Mouse (Mus musculus) forebrain, embryonic 13.5 days (tissue): ENCODE measurements at regions not wholly inside any gene's neighbourhood (a gene's known extent, or its start where the extent isn't known, plus 50 kb on each side); places are given as distances from the start of the nearest gene placed in this dataset.
"Not testable (repeated sequence)": the region's sequence is repeated elsewhere in the genome, so short reads cannot be mapped to it uniquely, and the experiment has no call there.

Experiments
- ATAC-seq: fragments of 200-750 bp; cut with Nextera tagmentation; 2 replicates; pipeline ENCODE4 v1.8.0; 2017
- H3K27ac ChIP-seq: fragments of 300-500 bp; sonication (generic); 2 replicates; pipeline ENCODE4 v1.5.1; 2015; ENCODE audit warnings: inconsistent platforms, mild to moderate bottlenecking, moderate library complexity
- H3K27me3 ChIP-seq: fragments of 300-500 bp; sonication (generic); 2 replicates; pipeline ENCODE4 v1.6.1; 2015; ENCODE audit warnings: mild to moderate bottlenecking, inconsistent platforms
- H3K36me3 ChIP-seq: fragments of 300-500 bp; sonication (generic); 2 replicates; pipeline ENCODE4 v1.6.1; 2015; ENCODE audit warnings: mild to moderate bottlenecking, inconsistent platforms; ENCODE audit not compliant: poor library complexity, severe bottlenecking
- H3K4me1 ChIP-seq: fragments of 300-500 bp; sonication (generic); 2 replicates; pipeline ENCODE4 v1.6.1; 2015; ENCODE audit warnings: inconsistent platforms
- H3K4me2 ChIP-seq: fragments of 300-500 bp; sonication (generic); 2 replicates; pipeline ENCODE4 v1.6.1; 2015; ENCODE audit warnings: inconsistent platforms, mild to moderate bottlenecking, moderate library complexity
- H3K4me3 ChIP-seq: fragments of 300-500 bp; sonication (generic); 2 replicates; pipeline ENCODE4 v1.5.1; 2015; ENCODE audit warnings: mild to moderate bottlenecking, inconsistent platforms
- H3K9ac ChIP-seq: fragments of 300-500 bp; sonication (generic); 2 replicates; pipeline ENCODE4 v1.6.1; 2015; ENCODE audit warnings: mild to moderate bottlenecking, inconsistent platforms
- H3K9me3 ChIP-seq: fragments of 300-500 bp; sonication (generic); replicated peaks from 2 replicates; pipeline ENCODE4 v1.6.1; 2016; ENCODE audit warnings: inconsistent platforms
- WGBS: fragments of 180-500 bp; shearing (Covaris S2); methylation state at CpG from one replicate; pipeline ENCODE4 v1.1.7; 2015; 5-methylcytosine and 5-hydroxymethylcytosine counted together

- H3K27me3 ChIP-seq, H3K9me3 ChIP-seq, H3K4me2 ChIP-seq, H3K27ac ChIP-seq, H3K4me3 ChIP-seq, H3K9ac ChIP-seq, H3K4me1 ChIP-seq, ATAC-seq, H3K36me3 ChIP-seq: not testable (repeated sequence)
- WGBS = 43% methylated on average over 5 of the region's 5 CpGs
Observed at GRCm38 (mm10) chr10:104713281-104713915, 519.6 kb downstream of the Gm4340 start.
